Mouse (Mus musculus): ENCODE measurements around the gene Prrx2. TPM values are rescaled to one million over a fixed set of nuclear protein-coding genes. Genes with fewer than 3 reads are reported as not detected.

The Prrx2 gene
- polyA plus RNA-seq, 1 experiment from 2014 or later, result 15.9 TPM

GRCm38 (mm10) chr2:30850581-30850980 is 15.8 kb downstream of the Prrx2 start:
- H3K27me3 ChIP-seq (ENCODE audit: insufficient read depth, low read length), result peaks cover 16% of the 10 kb centered on the region; the same call in 1 of the 2 replicates
- WGBS, result 16% methylated on average over 6 of the region's 6 CpGs
- no peak overlapping the region for H3K4me2 ChIP-seq
- ATAC-seq (ENCODE audit: insufficient read depth) (no peak), DNase-seq (no peak)
- TF ChIP-seq CTCF (IDR thresholded peaks at IDR 0.05; ENCODE audit: low read depth), result no peak
- no peaks in the 10 kb centered on the region for H3K36me3 ChIP-seq (ENCODE audit: insufficient read depth)
- no peak overlapping the region for H3K27ac ChIP-seq (ENCODE audit: low read depth)
- no peak overlapping the region for H3K4me3 ChIP-seq (ENCODE audit: low read depth, low read length)
- H3K9ac ChIP-seq, result no peak overlapping the region; the same call in 1 of the 2 replicates
- no peaks in the 10 kb centered on the region for H3K9me3 ChIP-seq (ENCODE audit: low read depth, low read length)
- peaks cover 21% of the 10 kb centered on the region for H3K4me1 ChIP-seq (ENCODE audit: insufficient read depth)

DNA sequence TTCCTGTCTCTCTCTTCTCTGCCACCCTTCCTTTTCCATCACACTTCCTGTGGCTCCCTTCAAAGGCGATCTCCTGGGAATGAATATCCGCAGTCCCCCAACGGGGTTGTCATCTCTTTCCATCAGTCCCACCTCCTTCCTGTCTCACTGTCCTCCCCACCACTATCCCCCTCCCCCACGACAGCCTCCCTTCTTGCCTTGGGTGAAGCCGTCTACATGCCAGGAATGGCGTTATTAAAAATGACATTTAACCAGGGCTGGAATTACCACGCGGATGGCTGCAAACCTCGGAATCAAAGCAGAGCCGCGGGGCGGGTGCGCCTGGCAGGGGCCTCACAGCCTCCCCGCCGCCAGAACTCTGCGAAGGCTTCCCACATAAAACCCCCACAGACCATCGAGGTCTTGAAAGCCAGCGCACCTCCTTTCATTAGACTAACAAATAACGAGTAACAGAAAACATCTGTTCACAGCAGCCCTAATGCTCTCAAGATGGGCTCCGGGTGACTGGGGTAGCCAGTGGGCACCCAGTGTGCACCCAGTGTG is 18.1 kb downstream of the Prrx2 start:
- H3K27ac ChIP-seq (ENCODE audit: low read depth), result no peak overlapping the region
- TF ChIP-seq CTCF (IDR thresholded peaks at IDR 0.05; ENCODE audit: low read depth), result no peak
- no peaks in the 10 kb centered on the region for H3K27me3 ChIP-seq (ENCODE audit: insufficient read depth, low read length)
- H3K9me3 ChIP-seq (ENCODE audit: low read depth, low read length), result no peaks in the 10 kb centered on the region
- H3K4me2 ChIP-seq, result peak overlapping the region; percentile 22
- H3K4me3 ChIP-seq (ENCODE audit: low read depth, low read length), result no peak overlapping the region
- ATAC-seq (ENCODE audit: insufficient read depth), result no peak
- WGBS, result 17% methylated on average over 20 of the region's 20 CpGs
- H3K4me1 ChIP-seq (ENCODE audit: insufficient read depth), result peaks cover 13% of the 10 kb centered on the region
- peak; percentile 49 for DNase-seq
- peak overlapping the region; percentile 11; the same call in 1 of the 2 replicates for H3K9ac ChIP-seq
- no peaks in the 10 kb centered on the region for H3K36me3 ChIP-seq (ENCODE audit: insufficient read depth)

GRCm38 (mm10) chr2:30857076-30857475 is 22.3 kb downstream of the Prrx2 start:
- TF ChIP-seq CTCF (IDR thresholded peaks at IDR 0.05; ENCODE audit: low read depth), result no peak
- Histone ChIP-seq H3K4me3 (ENCODE audit: low read depth, low read length) (no peak overlapping the region), H3K27me3 (ENCODE audit: insufficient read depth, low read length) (no peaks in the 10 kb centered on the region), H3K9me3 (ENCODE audit: low read depth, low read length) (no peaks in the 10 kb centered on the region), H3K4me1 (ENCODE audit: insufficient read depth) (peaks cover 8% of the 10 kb centered on the region), H3K9ac (no peak overlapping the region), H3K27ac (ENCODE audit: low read depth) (no peak overlapping the region), H3K36me3 (ENCODE audit: insufficient read depth) (no peaks in the 10 kb centered on the region), H3K4me2 (no peak overlapping the region)
- no peak for ATAC-seq (ENCODE audit: insufficient read depth)
- 75% methylated on average over 6 of the region's 6 CpGs for WGBS
- no peak for DNase-seq

DNA sequence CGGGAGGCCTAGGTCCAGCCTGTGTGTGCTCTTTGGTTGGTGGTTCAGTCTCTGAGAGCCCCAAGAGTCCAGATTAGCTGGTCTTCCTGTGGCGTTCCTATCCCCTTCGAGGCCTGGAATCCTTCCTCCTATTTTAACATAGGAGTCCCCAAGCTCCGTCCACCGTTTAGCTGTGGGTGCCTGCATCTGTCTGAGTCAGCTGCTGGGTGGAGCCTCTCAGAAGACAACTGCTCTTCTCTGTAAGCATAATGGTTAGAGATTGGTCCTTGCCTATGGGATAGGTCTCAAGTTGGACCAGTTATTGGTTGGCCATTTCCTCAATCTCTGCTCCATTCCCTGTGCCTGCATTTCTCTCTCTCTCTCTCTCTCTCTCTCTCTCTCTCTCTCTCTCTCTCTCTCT is 25.0 kb downstream of the Prrx2 start:
- Histone ChIP-seq H3K4me3 (ENCODE audit: low read depth, low read length) (no peak overlapping the region), H3K36me3 (ENCODE audit: insufficient read depth) (no peaks in the 10 kb centered on the region), H3K9me3 (ENCODE audit: low read depth, low read length) (no peaks in the 10 kb centered on the region), H3K27me3 (ENCODE audit: insufficient read depth, low read length) (peaks cover 6% of the 10 kb centered on the region; the same call in 1 of the 2 replicates), H3K27ac (ENCODE audit: low read depth) (no peak overlapping the region), H3K4me2 (no peak overlapping the region), H3K9ac (no peak overlapping the region), H3K4me1 (ENCODE audit: insufficient read depth) (peaks cover 7% of the 10 kb centered on the region; the same call in 1 of the 2 replicates)
- no peak for TF ChIP-seq CTCF (IDR thresholded peaks at IDR 0.05; ENCODE audit: low read depth)
- 61% methylated on average over 5 of the region's 5 CpGs for WGBS
- no peak for ATAC-seq (ENCODE audit: insufficient read depth)
- DNase-seq, result no peak

- H3K4me3 ChIP-seq (ENCODE audit: low read depth, low read length), result no peak overlapping the region
- no peaks in the 10 kb centered on the region for H3K36me3 ChIP-seq (ENCODE audit: insufficient read depth)
- no peak for ATAC-seq (ENCODE audit: insufficient read depth)
- H3K4me1 ChIP-seq (ENCODE audit: insufficient read depth), result peaks cover 8% of the 10 kb centered on the region; the same call in 1 of the 2 replicates
- 54% methylated on average over 4 of the region's 4 CpGs for WGBS
- H3K9ac ChIP-seq, result no peak overlapping the region
- no peak for DNase-seq
- H3K27ac ChIP-seq (ENCODE audit: low read depth), result no peak overlapping the region
- peaks cover 6% of the 10 kb centered on the region; the same call in 1 of the 2 replicates for H3K27me3 ChIP-seq (ENCODE audit: insufficient read depth, low read length)
- H3K9me3 ChIP-seq (ENCODE audit: low read depth, low read length), result no peaks in the 10 kb centered on the region
- TF ChIP-seq CTCF (IDR thresholded peaks at IDR 0.05; ENCODE audit: low read depth), result no peak
- no peak overlapping the region for H3K4me2 ChIP-seq
Observed at GRCm38 (mm10) chr2:30862081-30862480, 27.3 kb downstream of the Prrx2 start.

DNA sequence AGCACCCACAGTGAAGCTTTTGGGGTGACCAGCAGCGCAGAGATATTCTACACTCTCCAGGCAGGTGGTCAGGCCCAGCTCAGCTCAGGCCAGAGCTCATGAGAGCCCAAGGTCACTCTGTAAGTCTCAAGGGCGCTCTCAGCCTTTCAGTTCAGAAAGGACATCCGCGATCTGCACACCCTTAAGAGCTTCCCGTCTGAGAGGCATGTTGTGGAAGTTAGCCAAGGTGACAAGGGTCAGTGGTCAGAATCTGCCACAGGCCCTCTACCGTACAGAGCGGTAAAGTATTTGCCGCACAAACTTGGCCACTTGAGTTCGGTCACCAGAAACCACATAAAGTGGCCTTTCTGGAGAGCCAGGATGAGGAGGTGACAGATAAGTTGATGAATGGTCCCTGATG is 28.8 kb downstream of the Prrx2 start:
- H3K27ac ChIP-seq (ENCODE audit: low read depth), result no peak overlapping the region
- no peaks in the 10 kb centered on the region for H3K9me3 ChIP-seq (ENCODE audit: low read depth, low read length)
- H3K4me2 ChIP-seq, result no peak overlapping the region
- H3K4me3 ChIP-seq (ENCODE audit: low read depth, low read length), result no peak overlapping the region
- H3K36me3 ChIP-seq (ENCODE audit: insufficient read depth), result no peaks in the 10 kb centered on the region
- ATAC-seq (ENCODE audit: insufficient read depth), result no peak
- peaks cover 8% of the 10 kb centered on the region; the same call in 1 of the 2 replicates for H3K4me1 ChIP-seq (ENCODE audit: insufficient read depth)
- no peak for DNase-seq
- H3K9ac ChIP-seq, result no peak overlapping the region
- peaks cover 6% of the 10 kb centered on the region; the same call in 1 of the 2 replicates for H3K27me3 ChIP-seq (ENCODE audit: insufficient read depth, low read length)
- TF ChIP-seq CTCF (IDR thresholded peaks at IDR 0.05; ENCODE audit: low read depth), result no peak
- WGBS, result 47% methylated on average over 9 of the region's 9 CpGs

DNA sequence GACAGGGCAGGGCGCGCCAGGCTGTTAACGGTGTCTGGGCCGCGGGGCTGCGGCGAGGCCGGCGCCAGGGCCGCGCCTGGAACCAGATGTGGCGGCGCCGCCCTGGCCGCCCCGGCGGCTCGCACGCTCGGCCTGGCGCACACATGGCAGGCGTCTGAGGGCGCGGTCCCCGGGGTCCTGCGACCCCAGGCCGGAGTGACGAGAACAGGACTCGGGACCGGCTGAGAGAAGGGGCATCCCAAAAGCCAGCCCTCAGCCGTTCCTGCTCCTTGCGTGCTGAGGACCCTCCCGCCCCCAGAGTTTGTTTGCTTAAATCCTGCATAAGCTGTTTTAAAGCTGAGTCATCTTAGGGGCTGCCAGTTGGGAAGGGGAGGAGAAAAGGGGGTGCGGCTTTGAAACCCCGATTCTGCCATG is 30.2 kb downstream of the Prrx2 start:
- Histone ChIP-seq H3K27me3 (ENCODE audit: insufficient read depth, low read length) (peaks cover 6% of the 10 kb centered on the region; the same call in 1 of the 2 replicates), H3K4me3 (ENCODE audit: low read depth, low read length) (peak overlapping the region; percentile 31), H3K9ac (peak overlapping the region; percentile 44), H3K4me1 (ENCODE audit: insufficient read depth) (peaks cover 8% of the 10 kb centered on the region; the same call in 1 of the 2 replicates), H3K4me2 (peak overlapping the region; percentile 66), H3K36me3 (ENCODE audit: insufficient read depth) (no peaks in the 10 kb centered on the region), H3K9me3 (ENCODE audit: low read depth, low read length) (no peaks in the 10 kb centered on the region), H3K27ac (ENCODE audit: low read depth) (no peak overlapping the region)
- no peak for TF ChIP-seq CTCF (IDR thresholded peaks at IDR 0.05; ENCODE audit: low read depth)
- WGBS, result 3% methylated on average over 35 of the region's 35 CpGs
- DNase-seq (peak; percentile 56), ATAC-seq (ENCODE audit: insufficient read depth) (peak; percentile 59)
